Mouse (Mus musculus): ENCODE measurements around the gene Acap3. TPM values are rescaled to one million over a fixed set of nuclear protein-coding genes. Genes with fewer than 3 reads are reported as not detected.
A peak's percentile ranks its signal among the peaks of the same experiment; 100 is the strongest.

The Acap3 gene
- polyA plus RNA-seq, 1 experiment from 2014 or later: 6.5 TPM

DNA sequence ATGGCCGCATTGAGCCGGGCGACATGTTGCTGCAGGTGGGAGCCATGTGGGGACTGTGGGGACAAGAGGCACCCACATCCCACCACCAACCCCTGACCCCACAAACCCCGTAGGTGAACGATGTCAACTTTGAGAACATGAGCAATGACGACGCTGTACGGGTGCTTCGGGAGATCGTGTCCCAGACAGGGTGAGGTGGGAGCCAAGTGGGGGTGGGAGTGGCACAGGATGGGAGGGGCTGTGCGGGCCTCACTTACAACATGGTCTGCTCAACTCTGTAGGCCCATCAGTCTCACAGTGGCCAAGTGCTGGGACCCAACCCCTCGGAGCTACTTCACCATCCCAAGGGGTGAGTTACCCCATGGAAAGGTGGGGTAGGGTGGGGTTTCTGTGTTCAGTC is 36.6 kb upstream of the Acap3 start:
- Histone ChIP-seq H3K27ac (replicated peaks) (no peak overlapping the region), H3K9me3 (replicated peaks) (no peaks in the 10 kb centered on the region), H3K4me2 (no peak overlapping the region), H3K9ac (no peak overlapping the region), H3K36me3 (replicated peaks) (peaks cover 68% of the 10 kb centered on the region), H3K4me3 (replicated peaks) (no peak overlapping the region), H3K4me1 (replicated peaks) (peaks cover 31% of the 10 kb centered on the region), H3K27me3 (no peaks in the 10 kb centered on the region)
- no peak for ATAC-seq (ENCODE audit: insufficient read depth)
- WGBS (ENCODE audit: insufficient replicate concordance): 90% methylated on average over 12 of the region's 12 CpGs

DNA sequence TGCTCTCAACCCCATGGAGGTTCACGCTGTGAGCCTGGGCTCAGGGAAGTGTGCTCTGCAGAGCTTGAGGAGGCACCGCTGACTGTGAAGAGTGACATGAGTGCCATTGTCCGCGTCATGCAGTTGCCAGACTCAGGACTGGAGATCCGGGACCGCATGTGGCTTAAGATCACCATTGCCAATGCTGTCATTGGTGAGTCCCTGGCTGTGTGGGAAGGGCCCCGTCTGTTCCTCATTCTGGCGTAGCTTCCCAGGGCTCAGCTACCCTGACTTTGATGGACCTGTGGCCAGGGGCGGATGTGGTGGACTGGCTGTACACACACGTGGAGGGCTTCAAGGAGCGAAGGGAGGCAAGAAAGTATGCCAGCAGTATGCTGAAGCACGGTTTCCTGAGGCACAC is 35.6 kb upstream of the Acap3 start:
- no peak for ATAC-seq (ENCODE audit: insufficient read depth)
- no peaks in the 10 kb centered on the region for H3K27me3 ChIP-seq
- no peak overlapping the region for H3K27ac ChIP-seq (replicated peaks)
- peaks cover 71% of the 10 kb centered on the region for H3K36me3 ChIP-seq (replicated peaks)
- 76% methylated on average over 12 of the region's 12 CpGs for WGBS (ENCODE audit: insufficient replicate concordance)
- no peaks in the 10 kb centered on the region for H3K9me3 ChIP-seq (replicated peaks)
- H3K4me3 ChIP-seq (replicated peaks): no peak overlapping the region
- no peak overlapping the region for H3K4me2 ChIP-seq
- peaks cover 25% of the 10 kb centered on the region for H3K4me1 ChIP-seq (replicated peaks)
- no peak overlapping the region for H3K9ac ChIP-seq

DNA sequence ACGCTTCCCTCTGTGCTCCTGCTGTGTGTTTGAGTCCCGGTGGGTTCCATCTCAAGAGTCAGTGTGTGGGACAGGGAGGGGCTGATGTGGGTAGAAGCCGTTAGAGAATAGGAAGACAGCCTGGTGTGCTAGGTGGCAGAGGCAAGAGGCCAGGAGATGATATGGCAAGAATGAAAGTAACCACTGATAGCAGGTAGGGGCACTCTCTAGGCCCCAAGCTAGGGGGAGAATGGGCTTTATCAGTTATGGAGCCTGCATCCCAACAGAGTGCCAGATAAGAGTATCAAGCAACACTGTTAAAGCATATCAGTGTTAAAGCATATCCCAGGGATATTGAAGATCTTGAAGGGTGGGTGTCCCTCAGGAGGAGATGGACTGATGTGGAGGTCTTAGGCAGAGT is 34.7 kb upstream of the Acap3 start:
- no peak overlapping the region for H3K4me3 ChIP-seq (replicated peaks)
- peaks cover 20% of the 10 kb centered on the region for H3K4me1 ChIP-seq (replicated peaks)
- H3K27me3 ChIP-seq: no peaks in the 10 kb centered on the region
- H3K9ac ChIP-seq: no peak overlapping the region
- 36% methylated on average over 3 of the region's 3 CpGs for WGBS (ENCODE audit: insufficient replicate concordance)
- peak overlapping the region; percentile 7; the same call in 1 of the 2 replicates for H3K4me2 ChIP-seq
- H3K9me3 ChIP-seq (replicated peaks): no peaks in the 10 kb centered on the region
- peaks cover 71% of the 10 kb centered on the region for H3K36me3 ChIP-seq (replicated peaks)
- H3K27ac ChIP-seq (replicated peaks): peak overlapping the region; percentile 29; the same call in 1 of the 2 replicates
- ATAC-seq (ENCODE audit: insufficient read depth): peak; percentile 48

DNA sequence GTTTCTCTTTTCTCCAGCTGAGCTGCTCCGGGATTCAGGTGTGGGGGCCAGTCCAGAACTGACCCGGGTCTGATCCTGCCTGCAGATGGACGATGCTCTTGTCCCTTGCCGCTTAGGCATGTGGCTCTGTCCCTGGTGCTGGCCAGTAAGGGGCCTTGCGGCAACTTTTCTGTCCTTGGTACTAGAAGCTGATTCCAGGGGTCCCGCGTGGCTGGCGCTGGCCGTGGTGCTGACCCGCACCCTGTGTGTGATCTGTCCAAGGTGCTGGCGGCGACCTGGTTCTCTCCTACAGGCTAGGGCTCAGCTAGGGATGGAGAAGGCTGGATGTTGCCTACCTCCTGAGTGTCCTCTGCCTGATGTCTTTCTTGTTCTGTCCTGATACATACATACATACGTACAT is 32.3 kb upstream of the Acap3 start:
- Histone ChIP-seq H3K4me1 (replicated peaks) (peaks cover 15% of the 10 kb centered on the region), H3K36me3 (replicated peaks) (peaks cover 58% of the 10 kb centered on the region), H3K27me3 (no peaks in the 10 kb centered on the region), H3K9me3 (replicated peaks) (no peaks in the 10 kb centered on the region), H3K4me2 (no peak overlapping the region), H3K9ac (no peak overlapping the region), H3K4me3 (replicated peaks) (no peak overlapping the region), H3K27ac (replicated peaks) (no peak overlapping the region)
- no peak for ATAC-seq (ENCODE audit: insufficient read depth)
- WGBS (ENCODE audit: insufficient replicate concordance): 34% methylated on average over 13 of the region's 13 CpGs

DNA sequence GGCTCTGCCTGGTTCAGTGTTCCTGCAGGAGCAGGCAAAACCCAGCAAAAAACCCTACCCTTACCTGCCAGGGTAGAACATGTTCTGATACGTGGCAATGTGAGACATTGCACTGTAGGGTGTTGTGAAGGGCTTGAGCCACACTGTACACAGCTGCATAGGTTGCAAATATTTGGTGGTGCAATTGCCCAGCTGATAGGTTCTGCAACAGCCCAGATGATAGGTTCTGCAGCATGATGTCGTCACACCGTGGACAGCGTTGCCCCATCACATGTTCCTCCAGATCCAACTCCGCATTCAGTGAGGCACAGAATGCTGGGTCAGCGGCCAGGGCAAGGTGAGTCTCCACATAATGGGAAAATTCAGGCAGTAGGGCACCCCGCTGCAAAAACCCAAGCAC is 29.8 kb upstream of the Acap3 start:
- WGBS (ENCODE audit: insufficient replicate concordance): 70% methylated on average over 7 of the region's 7 CpGs
- Histone ChIP-seq H3K4me1 (replicated peaks) (peaks cover 2% of the 10 kb centered on the region), H3K4me2 (no peak overlapping the region), H3K27me3 (no peaks in the 10 kb centered on the region), H3K27ac (replicated peaks) (no peak overlapping the region), H3K9me3 (replicated peaks) (no peaks in the 10 kb centered on the region), H3K4me3 (replicated peaks) (no peak overlapping the region), H3K9ac (no peak overlapping the region), H3K36me3 (replicated peaks) (peaks cover 58% of the 10 kb centered on the region)
- no peak for ATAC-seq (ENCODE audit: insufficient read depth)

DNA sequence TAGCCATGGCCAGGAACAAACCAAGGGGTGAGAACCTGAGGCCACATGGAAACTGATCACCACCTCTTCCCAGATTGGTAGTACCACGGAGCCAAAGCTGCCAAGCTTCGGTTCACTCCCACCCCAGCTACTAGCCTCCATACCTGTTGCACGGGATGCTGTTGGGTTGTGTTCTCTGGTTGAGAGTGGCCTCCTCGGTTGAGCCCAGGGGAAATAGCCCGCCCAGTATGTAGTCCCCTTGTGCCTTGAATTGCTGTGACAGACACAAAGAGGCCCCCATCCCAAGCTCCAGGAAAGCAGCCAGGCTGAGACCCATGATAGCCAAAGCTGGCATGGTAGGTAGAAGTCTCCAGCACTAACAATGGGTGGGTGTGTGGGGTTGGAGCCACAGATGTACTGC is 28.6 kb upstream of the Acap3 start, which contains the start of gene Tas1r3:
Gene Tas1r3 (minus strand): TSS at position 362 of the 400 bp plus-strand sequence.
- Histone ChIP-seq H3K9me3 (replicated peaks) (no peaks in the 10 kb centered on the region), H3K4me1 (replicated peaks) (peaks cover 7% of the 10 kb centered on the region), H3K27me3 (no peaks in the 10 kb centered on the region), H3K4me2 (no peak within 1 kb of the TSS), H3K27ac (replicated peaks) (no peak within 1 kb of the TSS), H3K4me3 (replicated peaks) (no peak within 1 kb of the TSS), H3K9ac (no peak within 1 kb of the TSS), H3K36me3 (replicated peaks) (peaks cover 50% of the 10 kb centered on the region)
- ATAC-seq (ENCODE audit: insufficient read depth): no peak
- 62% methylated on average over 5 of the region's 5 CpGs for WGBS (ENCODE audit: insufficient replicate concordance)

DNA sequence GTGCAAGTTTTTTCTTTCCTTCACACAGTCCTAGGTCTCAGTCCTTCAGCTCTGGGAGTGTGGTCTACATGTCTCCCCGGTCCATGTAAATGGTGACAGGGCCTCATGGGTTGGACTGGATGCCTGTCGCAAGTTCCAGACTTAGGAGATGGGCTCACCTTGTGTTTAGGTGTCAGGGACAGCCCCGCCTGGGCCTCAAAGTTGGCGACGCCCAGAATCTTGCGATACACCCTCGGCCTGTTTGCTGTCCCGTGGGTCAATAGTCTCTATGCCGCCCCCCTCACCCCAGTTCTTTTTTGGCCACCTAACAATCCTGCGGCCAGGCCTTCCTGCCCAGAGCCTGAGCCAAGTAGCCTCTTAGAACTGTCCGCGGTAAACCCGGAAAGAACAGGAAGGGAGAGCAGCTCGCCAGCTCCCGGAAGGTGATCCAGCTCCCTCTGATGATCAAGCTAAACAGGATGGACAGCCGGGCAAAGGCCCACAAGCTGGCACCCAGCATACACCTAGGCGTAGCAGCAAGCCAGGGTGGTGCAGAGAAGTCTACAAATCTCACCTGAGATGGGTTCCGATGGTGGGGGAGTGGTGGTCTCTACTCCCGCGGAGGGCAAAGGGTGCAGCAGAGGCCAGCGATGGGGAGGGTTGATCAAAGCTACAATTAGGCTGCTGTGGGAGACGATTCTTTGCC is 22.9 kb upstream of the Acap3 start:
- Histone ChIP-seq H3K27me3 (no peaks in the 10 kb centered on the region), H3K36me3 (replicated peaks) (peaks cover 48% of the 10 kb centered on the region), H3K4me3 (replicated peaks) (peak overlapping the region; percentile 91), H3K27ac (replicated peaks) (peak overlapping the region; percentile 65; the same call in 1 of the 2 replicates), H3K4me1 (replicated peaks) (peaks cover 42% of the 10 kb centered on the region), H3K9ac (peak overlapping the region; percentile 77), H3K9me3 (replicated peaks) (no peaks in the 10 kb centered on the region), H3K4me2 (peak overlapping the region; percentile 97)
- 5% methylated on average over 22 of the region's 22 CpGs for WGBS (ENCODE audit: insufficient replicate concordance)
- peak; percentile 41 for ATAC-seq (ENCODE audit: insufficient read depth)

DNA sequence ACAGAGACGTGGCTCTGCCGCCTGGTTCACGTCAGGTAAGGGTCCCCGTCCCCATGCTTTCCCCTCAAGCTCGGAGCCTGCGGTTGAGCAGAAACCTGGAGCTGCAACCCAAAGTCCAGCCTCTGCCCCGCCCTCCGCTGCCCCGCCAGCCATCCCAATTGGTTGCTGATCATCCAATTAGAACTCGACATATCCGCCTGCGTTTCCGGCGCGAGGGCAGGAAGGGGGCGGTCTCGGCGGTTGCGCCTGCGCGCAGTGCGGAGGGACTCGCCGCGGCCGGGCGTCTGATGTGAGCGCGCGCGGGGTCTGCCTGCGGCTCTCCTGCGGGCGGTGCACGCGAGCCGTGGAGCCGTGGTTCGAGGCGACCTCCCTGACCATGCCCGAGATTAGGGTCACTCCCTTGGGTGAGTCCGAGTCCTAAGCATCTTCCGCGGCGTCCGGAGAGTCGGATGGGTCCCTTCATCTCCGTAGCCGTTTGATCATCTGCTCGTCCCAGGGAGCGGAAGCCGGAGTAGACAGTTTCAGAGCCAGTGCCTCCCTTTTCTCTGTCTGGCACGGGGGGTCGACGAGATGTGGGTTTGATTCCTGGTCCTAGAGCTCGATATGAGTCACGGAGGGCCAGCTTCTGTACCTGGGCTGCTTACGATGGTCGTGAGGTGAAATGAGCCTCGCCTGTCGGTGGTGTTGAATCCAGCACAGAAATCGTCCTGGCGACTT is 22.1 kb upstream of the Acap3 start, which contains the start of the genes Cptp and Ints11:
Gene Cptp (minus strand): TSS at position 124 of the 717 bp plus-strand sequence.
Gene Ints11 (plus strand): TSS at position 230 of the 717 bp plus-strand sequence.
- Histone ChIP-seq H3K9me3 (replicated peaks) (no peaks in the 10 kb centered on the region), H3K4me1 (replicated peaks) (peaks cover 42% of the 10 kb centered on the region), H3K27ac (replicated peaks) (peak within 1 kb of the TSS; percentile 72), H3K9ac (peak within 1 kb of the TSS; percentile 86), H3K27me3 (no peaks in the 10 kb centered on the region), H3K4me3 (replicated peaks) (peak within 1 kb of the TSS; percentile 91), H3K36me3 (replicated peaks) (peaks cover 52% of the 10 kb centered on the region), H3K4me2 (peak within 1 kb of the TSS; percentile 97)
- peak; percentile 95 for ATAC-seq (ENCODE audit: insufficient read depth)
- under 1% methylated on average over 63 of the region's 63 CpGs for WGBS (ENCODE audit: insufficient replicate concordance)

DNA sequence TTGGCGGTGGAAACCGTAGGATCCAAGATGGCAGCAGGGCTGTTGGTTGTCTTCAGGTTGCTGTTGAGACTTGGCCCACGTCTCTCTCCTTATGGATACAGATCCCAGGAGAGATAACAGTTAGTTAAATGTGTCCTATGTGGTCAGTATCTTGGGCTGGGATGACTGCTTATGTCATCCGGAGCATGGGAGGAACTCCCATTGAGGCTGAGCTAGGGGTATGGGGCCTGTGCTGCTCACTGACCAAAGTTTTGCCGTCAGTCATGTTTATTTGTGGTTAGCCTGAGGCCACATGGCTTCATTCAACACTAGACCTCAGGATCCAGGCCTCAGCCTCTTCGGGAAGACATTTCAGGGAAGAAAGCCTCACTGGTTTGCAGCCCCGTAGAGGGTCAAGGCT is 20.2 kb upstream of the Acap3 start:
- WGBS (ENCODE audit: insufficient replicate concordance): 72% methylated on average over 7 of the region's 7 CpGs
- peak overlapping the region; percentile 4; the same call in 1 of the 2 replicates for H3K4me2 ChIP-seq
- ATAC-seq (ENCODE audit: insufficient read depth): no peak
- H3K4me1 ChIP-seq (replicated peaks): peaks cover 42% of the 10 kb centered on the region
- H3K27ac ChIP-seq (replicated peaks): no peak overlapping the region
- no peak overlapping the region for H3K9ac ChIP-seq
- no peak overlapping the region for H3K4me3 ChIP-seq (replicated peaks)
- no peaks in the 10 kb centered on the region for H3K27me3 ChIP-seq
- H3K9me3 ChIP-seq (replicated peaks): no peaks in the 10 kb centered on the region
- peaks cover 51% of the 10 kb centered on the region for H3K36me3 ChIP-seq (replicated peaks)

DNA sequence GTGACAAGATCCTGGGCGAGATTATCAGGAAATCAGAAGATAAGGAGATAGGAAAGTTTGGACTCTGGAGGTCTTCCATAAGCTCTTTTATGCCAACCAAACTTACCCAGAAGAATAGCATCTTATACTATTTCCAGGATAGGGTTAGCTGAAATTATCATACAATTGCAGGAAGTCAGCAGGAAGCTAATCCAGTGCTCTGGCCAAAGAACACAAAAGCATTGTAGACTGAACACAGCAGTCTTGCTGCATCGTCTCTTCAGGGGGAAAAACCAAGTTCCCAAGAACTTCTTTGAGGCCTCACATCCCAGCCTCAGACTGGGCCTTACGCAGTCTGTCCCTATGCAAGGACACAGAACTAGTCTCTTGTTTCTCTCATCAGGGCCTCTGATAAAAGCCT is 8.0 kb upstream of the Acap3 start:
- WGBS (ENCODE audit: insufficient replicate concordance): 61% methylated on average over 3 of the region's 3 CpGs
- no peaks in the 10 kb centered on the region for H3K27me3 ChIP-seq
- no peak overlapping the region for H3K27ac ChIP-seq (replicated peaks)
- no peak overlapping the region for H3K4me3 ChIP-seq (replicated peaks)
- no peak overlapping the region for H3K9ac ChIP-seq
- no peak for ATAC-seq (ENCODE audit: insufficient read depth)
- H3K9me3 ChIP-seq (replicated peaks): no peaks in the 10 kb centered on the region
- peaks cover 44% of the 10 kb centered on the region for H3K36me3 ChIP-seq (replicated peaks)
- H3K4me1 ChIP-seq (replicated peaks): no peaks in the 10 kb centered on the region
- no peak overlapping the region for H3K4me2 ChIP-seq

DNA sequence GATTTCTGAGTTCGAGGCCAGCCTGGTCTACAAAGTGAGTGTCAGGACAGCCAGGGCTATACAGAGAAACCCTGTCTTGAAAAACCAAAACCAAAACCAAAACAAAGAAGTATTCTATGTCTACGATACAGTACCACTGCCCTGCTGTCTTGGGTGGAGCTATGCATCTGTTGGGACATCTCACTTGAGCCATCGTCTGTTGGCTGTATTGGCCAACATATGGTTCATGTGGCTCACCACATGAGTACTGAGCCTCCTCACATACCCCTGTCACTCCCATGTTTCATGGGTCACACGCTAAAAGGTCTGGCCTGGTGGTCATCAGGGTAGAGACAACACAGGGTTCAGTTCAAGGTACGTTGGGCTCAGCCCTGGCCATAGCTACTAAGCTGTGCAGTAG is 5.3 kb upstream of the Acap3 start:
- Histone ChIP-seq H3K27me3 (no peaks in the 10 kb centered on the region), H3K9ac (no peak overlapping the region), H3K4me1 (replicated peaks) (peaks cover 14% of the 10 kb centered on the region), H3K36me3 (replicated peaks) (peaks cover 55% of the 10 kb centered on the region), H3K9me3 (replicated peaks) (no peaks in the 10 kb centered on the region), H3K4me2 (no peak overlapping the region), H3K27ac (replicated peaks) (no peak overlapping the region), H3K4me3 (replicated peaks) (no peak overlapping the region)
- ATAC-seq (ENCODE audit: insufficient read depth): no peak
- 81% methylated on average over 5 of the region's 5 CpGs for WGBS (ENCODE audit: insufficient replicate concordance)

Measured in liver, embryonic 15.5 days (tissue).